10 mouse cellular contexts compared by ENCODE assay signal in the genomic region with DNA sequence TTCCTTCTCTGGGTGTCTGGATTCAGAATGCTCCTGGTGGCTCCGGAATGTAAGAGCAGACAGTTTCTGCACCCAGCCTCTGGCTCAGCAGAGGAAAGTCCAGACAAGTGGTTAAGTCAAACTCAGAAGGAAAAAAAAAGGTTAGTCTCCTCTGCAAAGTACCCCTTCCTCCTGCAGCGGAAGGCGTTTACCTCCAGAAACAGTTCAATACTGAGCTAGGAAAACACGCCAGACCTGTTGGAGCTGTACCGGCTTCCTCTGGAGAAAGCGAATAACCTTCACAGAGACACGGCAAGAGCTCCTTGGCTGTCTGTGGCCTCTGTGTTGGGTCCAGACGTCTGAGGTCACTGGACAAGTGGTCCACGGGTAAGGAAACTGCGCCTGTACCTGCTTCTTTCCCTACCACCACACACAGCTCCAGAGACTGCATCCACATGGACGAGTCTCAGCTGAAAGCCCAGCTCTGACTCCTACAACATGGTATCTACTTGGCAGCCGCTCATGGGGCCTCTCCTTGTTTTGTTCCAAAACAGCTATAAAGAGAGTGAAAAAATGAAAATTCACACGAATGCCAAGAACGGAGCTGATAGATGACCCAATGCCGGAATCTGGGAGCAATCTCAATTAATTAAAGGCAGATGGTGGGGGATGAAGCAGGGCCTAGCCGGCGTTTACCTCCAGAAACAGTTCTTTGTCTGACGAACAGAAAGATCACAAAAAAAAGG.
DNase-seq lines count a peak whose midpoint lies in the region; ATAC-seq and TF ChIP-seq lines count a peak whose summit lies in the region.
"Had no signal": no experiment of that assay in that cellular context is flagged by ENCODE, and none has a peak within 500 bp of the region (broad histone marks: within the 10 kb centered on the region; RNA-seq: fewer than 3 reads in every experiment).

No protein-coding gene starts in this region.

- H3K27ac ChIP-seq in lung, postnatal 0 days (ENCODE audit: low read length), result no peak overlapping the region; the same call in 1 of the 2 replicates
- peak overlapping the region; percentile 29 for H3K27ac ChIP-seq in forebrain, embryonic 14.5 days (ENCODE audit: low read depth, low read length)
- H3K27ac ChIP-seq in limb, embryonic 14.5 days (replicated peaks; ENCODE audit: low read depth, low read length), result peak overlapping the region; percentile 71
- H3K27ac ChIP-seq: liver, embryonic 12.5 days had no signal

- WGBS in lung, postnatal 0 days, result 45% methylated on average over 18 of the region's 18 CpGs
- 51% methylated on average over 18 of the region's 18 CpGs for WGBS in forebrain, embryonic 14.5 days
- 25% methylated on average over 18 of the region's 18 CpGs for WGBS in limb, embryonic 14.5 days

- no peaks in the 10 kb centered on the region; the same call in 1 of the 2 replicates for H3K4me1 ChIP-seq in lung, postnatal 0 days (ENCODE audit: insufficient read depth, low read depth, low read length)
- H3K4me1 ChIP-seq in forebrain, embryonic 14.5 days (ENCODE audit: control insufficient read depth, insufficient read depth, low read length), result peaks cover 7% of the 10 kb centered on the region
- H3K4me1 ChIP-seq in limb, embryonic 14.5 days (ENCODE audit: control insufficient read depth, insufficient read depth, low read length), result peaks cover 16% of the 10 kb centered on the region
- H3K4me1 ChIP-seq: liver, embryonic 12.5 days had no signal

- no peak; the same call in 1 of the 2 replicates for TF ChIP-seq CTCF in lung, postnatal 0 days (IDR thresholded peaks at IDR 0.05)

- H3K9me3 ChIP-seq in lung, postnatal 0 days (ENCODE audit: low read length), result no peaks in the 10 kb centered on the region
- no peaks in the 10 kb centered on the region for H3K9me3 ChIP-seq in forebrain, embryonic 14.5 days (replicated peaks; ENCODE audit: control insufficient read depth, low read length)
- 0 out of 2 replicates have a peak, but pooled peaks cover 1% of the 10 kb centered on the region for H3K9me3 ChIP-seq in limb, embryonic 14.5 days (ENCODE audit: control insufficient read depth, low read length)
- H3K9me3 ChIP-seq: liver, embryonic 12.5 days had no signal

- TF ChIP-seq POLR2A in limb, embryonic 14.5 days (IDR thresholded peaks at IDR 0.05; ENCODE audit: borderline replicate concordance, extremely low read depth, insufficient read depth, insufficient read length), result no peak

- no peak overlapping the region for H3K9ac ChIP-seq in lung, postnatal 0 days (replicated peaks; ENCODE audit: low read depth)
- no peak overlapping the region for H3K9ac ChIP-seq in forebrain, embryonic 14.5 days (ENCODE audit: low read length)
- no peak overlapping the region for H3K9ac ChIP-seq in limb, embryonic 14.5 days (ENCODE audit: low read depth, low read length, severe bottlenecking)
- H3K9ac ChIP-seq: liver, embryonic 12.5 days had no signal

- H3K4me3 ChIP-seq in lung, postnatal 0 days (ENCODE audit: low read depth, low read length), result no peak overlapping the region
- no peak overlapping the region for H3K4me3 ChIP-seq in forebrain, embryonic 14.5 days (ENCODE audit: low read depth, low read length)
- no peak overlapping the region for H3K4me3 ChIP-seq in limb, embryonic 14.5 days (replicated peaks; ENCODE audit: low read length)
- H3K4me3 ChIP-seq: liver, embryonic 12.5 days had no signal

- no peaks in the 10 kb centered on the region for H3K27me3 ChIP-seq in lung, postnatal 0 days (replicated peaks; ENCODE audit: insufficient read depth, low read length)
- H3K27me3 ChIP-seq in forebrain, embryonic 14.5 days (replicated peaks; ENCODE audit: control insufficient read depth, insufficient read depth, low read length), result no peaks in the 10 kb centered on the region
- no peaks in the 10 kb centered on the region for H3K27me3 ChIP-seq in limb, embryonic 14.5 days (ENCODE audit: control insufficient read depth, insufficient read depth, low read length)

- ATAC-seq in lung, postnatal 0 days, result peak; percentile 47
- ATAC-seq in forebrain, embryonic 14.5 days, result no peak
- peak; percentile 79 for ATAC-seq in limb, embryonic 14.5 days (ENCODE audit: low FRiP score, low read depth)
- ATAC-seq: liver, embryonic 12.5 days had no signal

- H3K4me2 ChIP-seq in lung, postnatal 0 days (replicated peaks; ENCODE audit: low read depth, low read length), result no peak overlapping the region
- H3K4me2 ChIP-seq in forebrain, embryonic 14.5 days (ENCODE audit: low read length), result no peak overlapping the region
- 0 out of 2 replicates have a peak overlapping the region, but pooled peaks have one; percentile 4 for H3K4me2 ChIP-seq in limb, embryonic 14.5 days (replicated peaks; ENCODE audit: low read depth, low read length, severe bottlenecking)
- H3K4me2 ChIP-seq: liver, embryonic 12.5 days had no signal

- DNase-seq in embryo, embryonic 10.5 days (ENCODE audit: low spot score), result peak; percentile 54
- DNase-seq in embryo, embryonic 10 days (ENCODE audit: low spot score), result no peak
- DNase-seq in lung, postnatal 0 days (ENCODE audit: low spot score), result peak; percentile 65
- no peak for DNase-seq in lung, postnatal 14 days
- peak; percentile 44 for DNase-seq in forebrain, embryonic 14.5 days (ENCODE audit: low spot score)
- peak; percentile 78 for DNase-seq in limb, embryonic 14.5 days (ENCODE audit: low spot score)
- no peak for DNase-seq in adrenal gland, adult (ENCODE audit: inconsistent age in 2 of 2, low spot score in 1 of 2)
- no peak for DNase-seq in right cerebral cortex, postnatal 14 days
- DNase-seq: kidney, postnatal 14 days had no signal

- no peaks in the 10 kb centered on the region for H3K36me3 ChIP-seq in lung, postnatal 0 days (ENCODE audit: insufficient read depth, low read length)
- H3K36me3 ChIP-seq in forebrain, embryonic 14.5 days (ENCODE audit: control insufficient read depth, insufficient read depth, low read length), result no peaks in the 10 kb centered on the region
- no peaks in the 10 kb centered on the region; the same call in 1 of the 2 replicates for H3K36me3 ChIP-seq in limb, embryonic 14.5 days (ENCODE audit: control insufficient read depth, insufficient read depth, low read length)
- H3K36me3 ChIP-seq: liver, embryonic 12.5 days had no signal

- no peak for TF ChIP-seq EP300 in lung, postnatal 0 days (IDR thresholded peaks at IDR 0.05)

Comparison
In these comparisons a context has a peak if more than half of its experiments do, and no peak if none do; other contexts are left out.
1. DNase-seq: peak in embryo, embryonic 10.5 days (single experiment), lung, postnatal 0 days (single experiment), forebrain, embryonic 14.5 days (single experiment) and limb, embryonic 14.5 days (single experiment); none in embryo, embryonic 10 days (single experiment), lung, postnatal 14 days (single experiment), adrenal gland, adult (0 of 2) and right cerebral cortex, postnatal 14 days (single experiment).